Mouse (Mus musculus) intestine, embryonic 14.5 days (tissue): ENCODE results near the gene Abcc4. TPM values are rescaled to one million over a fixed set of nuclear protein-coding genes. Genes with fewer than 3 reads are reported as not detected.

ENCODE experiments used
- ATAC-seq: fragments of 200-750 bp; cut with Nextera tagmentation; replicated peaks from 2 replicates; pipeline ENCODE4 v1.8.0; 2017; ENCODE audit warnings: low read depth, moderate number of reproducible peaks, moderate TSS enrichment, moderate library complexity; ENCODE audit not compliant: low FRiP score, low TSS enrichment
- DNase-seq: peaks from one replicate; pipeline ENCODE4 v3.0.0-alpha.2; 2018; ENCODE audit warnings: low spot score
- H3K27ac ChIP-seq: fragments of 300-500 bp; sonication (generic); 2 replicates; pipeline ENCODE4 v1.5.1; 2014; ENCODE audit warnings: low read depth, mild to moderate bottlenecking, control low read depth
- H3K27me3 ChIP-seq: fragments of 300-500 bp; sonication (generic); replicated peaks from 2 replicates; pipeline ENCODE4 v1.6.1; 2014; ENCODE audit warnings: low read length, control low read depth; ENCODE audit not compliant: control insufficient read depth, insufficient read depth
- H3K36me3 ChIP-seq: fragments of 300-500 bp; sonication (generic); 2 replicates; pipeline ENCODE4 v1.6.1; 2014; ENCODE audit warnings: low read length, control low read depth; ENCODE audit not compliant: control insufficient read depth, insufficient read depth
- H3K4me1 ChIP-seq: fragments of 300-500 bp; sonication (generic); replicated peaks from 2 replicates; pipeline ENCODE4 v1.6.1; 2014; ENCODE audit warnings: low read length, control low read depth, mixed read lengths; ENCODE audit not compliant: control insufficient read depth, insufficient read depth
- H3K4me2 ChIP-seq: fragments of 300-500 bp; sonication (generic); 2 replicates; pipeline ENCODE4 v1.6.1; 2014; ENCODE audit warnings: low read length
- H3K4me3 ChIP-seq: fragments of 300-500 bp; sonication (generic); 2 replicates; pipeline ENCODE4 v1.5.1; 2014; ENCODE audit warnings: low read depth, low read length, control low read depth, mixed read lengths
- H3K9ac ChIP-seq: fragments of 300-500 bp; sonication (generic); 2 replicates; pipeline ENCODE4 v1.6.1; 2014; ENCODE audit warnings: mild to moderate bottlenecking, low read length
- H3K9me3 ChIP-seq: fragments of 300-500 bp; sonication (generic); 2 replicates; pipeline ENCODE4 v1.6.1; 2016; ENCODE audit warnings: low read length, control low read depth; ENCODE audit not compliant: control insufficient read depth
- WGBS: fragments of 180-500 bp; shearing (Covaris S2); extraction: QIAGEN DNeasy Blood & Tissue Kit; methylation state at CpG from one replicate; pipeline ENCODE4 v1.1.7; 2014; 5-methylcytosine and 5-hydroxymethylcytosine counted together
- polyA plus RNA-seq: library from polyadenylated mRNA; unstranded; fragments of >200 nt; fragmentation: Nextera tagmentation; extraction: Ambion mirVana; gene quantifications from 2 replicates; pipeline ENCODE4 v1.2.1, GENCODE M21; 2014

Gene Abcc4
- polyA plus RNA-seq, 1 experiment from 2014 or later, result 4.4 TPM

GRCm38 (mm10) chr14:118705465-118705807 lies 583 bp downstream of the Abcc4 start:
- H3K4me1 ChIP-seq, result 0 out of 2 replicates have a peak, but pooled peaks cover 3% of the 10 kb centered on the region
- no peak overlapping the region for H3K27ac ChIP-seq
- DNase-seq (no peak), ATAC-seq (no peak; the same call in 1 of the 2 replicates)
- WGBS, result 2% methylated on average over 10 of the region's 10 CpGs
- no peaks in the 10 kb centered on the region for H3K36me3 ChIP-seq
- peak overlapping the region; percentile 80 for H3K4me2 ChIP-seq
- peak overlapping the region; percentile 29 for H3K9ac ChIP-seq
- H3K27me3 ChIP-seq, result peaks cover 30% of the 10 kb centered on the region
- H3K9me3 ChIP-seq, result no peaks in the 10 kb centered on the region
- H3K4me3 ChIP-seq, result peak overlapping the region; percentile 46

- DNase-seq, result no peak
- Histone ChIP-seq H3K4me3 (no peak overlapping the region), H3K4me1 (0 out of 2 replicates have a peak, but pooled peaks cover 3% of the 10 kb centered on the region), H3K36me3 (no peaks in the 10 kb centered on the region), H3K9me3 (no peaks in the 10 kb centered on the region), H3K27me3 (peaks cover 30% of the 10 kb centered on the region), H3K4me2 (no peak overlapping the region), H3K27ac (no peak overlapping the region), H3K9ac (no peak overlapping the region)
- WGBS, result 84% methylated on average over 9 of the region's 9 CpGs
- no peak for ATAC-seq
Observed at GRCm38 (mm10) chr14:118703363-118703762, 2.7 kb downstream of the Abcc4 start.

GRCm38 (mm10) chr14:118701991-118702608 lies 3.9 kb downstream of the Abcc4 start:
- Histone ChIP-seq H3K4me2 (no peak overlapping the region), H3K4me1 (0 out of 2 replicates have a peak, but pooled peaks cover 3% of the 10 kb centered on the region), H3K27me3 (peaks cover 28% of the 10 kb centered on the region), H3K9ac (no peak overlapping the region), H3K9me3 (no peaks in the 10 kb centered on the region), H3K4me3 (no peak overlapping the region), H3K27ac (no peak overlapping the region), H3K36me3 (no peaks in the 10 kb centered on the region)
- WGBS, result 59% methylated on average over 7 of the region's 7 CpGs
- DNase-seq, result no peak
- ATAC-seq, result no peak

- ATAC-seq, result no peak
- H3K4me3 ChIP-seq, result no peak overlapping the region
- 71% methylated on average over 7 of the region's 7 CpGs for WGBS
Observed at GRCm38 (mm10) chr14:118700576-118700975, 5.4 kb downstream of the Abcc4 start.

DNA sequence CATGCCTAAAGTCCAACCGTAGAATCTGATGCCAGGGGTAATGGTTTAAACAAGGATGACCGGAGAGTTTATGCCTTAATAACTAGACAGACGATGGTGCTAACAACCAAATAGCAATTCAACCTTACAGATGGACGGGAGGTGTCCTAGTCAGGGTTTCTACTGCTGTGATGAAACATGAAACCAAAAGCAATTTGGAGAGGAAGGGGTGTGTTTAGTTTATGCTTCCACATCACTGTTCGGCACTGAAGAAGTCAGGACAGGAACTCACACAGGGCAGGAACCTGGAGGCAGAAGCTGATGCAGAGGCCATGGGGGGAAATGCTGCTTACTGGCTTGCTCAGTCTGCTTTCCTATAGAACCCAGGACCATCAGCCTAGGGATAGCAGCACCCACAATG lies 6.1 kb downstream of the Abcc4 start:
- H3K4me1 ChIP-seq, result no peaks in the 10 kb centered on the region
- ATAC-seq (no peak), DNase-seq (no peak)
- H3K9ac ChIP-seq, result no peak overlapping the region
- 40% methylated on average over 5 of the region's 5 CpGs for WGBS
- H3K36me3 ChIP-seq, result no peaks in the 10 kb centered on the region
- no peak overlapping the region for H3K4me3 ChIP-seq
- H3K27ac ChIP-seq, result no peak overlapping the region
- no peak overlapping the region for H3K4me2 ChIP-seq
- H3K9me3 ChIP-seq, result no peaks in the 10 kb centered on the region
- H3K27me3 ChIP-seq, result peaks cover 14% of the 10 kb centered on the region

More at GRCm38 (mm10) chr14:118700576-118700975, 5.4 kb downstream of the Abcc4 start:
- Histone ChIP-seq H3K27me3 (peaks cover 19% of the 10 kb centered on the region), H3K4me1 (no peaks in the 10 kb centered on the region), H3K9me3 (no peaks in the 10 kb centered on the region), H3K4me2 (no peak overlapping the region), H3K27ac (no peak overlapping the region), H3K9ac (no peak overlapping the region), H3K36me3 (no peaks in the 10 kb centered on the region)
- no peak for DNase-seq

DNA sequence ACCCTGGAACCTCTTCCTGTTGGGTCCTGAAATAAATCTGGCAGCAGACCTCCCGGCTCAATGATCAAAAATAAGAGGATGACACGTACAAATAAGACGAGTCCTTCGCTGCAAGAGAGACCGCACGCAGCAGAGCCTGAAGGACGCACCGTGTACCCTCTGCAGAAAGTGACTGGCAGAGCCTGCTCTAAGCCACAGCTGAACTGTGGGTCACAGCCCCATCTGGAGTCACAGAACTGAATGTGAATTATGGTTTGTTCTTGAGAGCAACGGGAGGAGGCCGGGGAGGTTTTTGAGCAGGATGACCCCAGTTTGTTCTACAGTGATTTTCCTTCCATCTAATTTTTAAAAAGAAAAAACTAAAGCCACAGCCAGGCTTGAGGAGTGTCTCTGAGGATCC lies 6.5 kb downstream of the Abcc4 start:
- ATAC-seq (no peak), DNase-seq (no peak)
- H3K36me3 ChIP-seq, result no peaks in the 10 kb centered on the region
- H3K9me3 ChIP-seq, result no peaks in the 10 kb centered on the region
- no peak overlapping the region for H3K9ac ChIP-seq
- 51% methylated on average over 10 of the region's 10 CpGs for WGBS
- H3K27me3 ChIP-seq, result peaks cover 9% of the 10 kb centered on the region
- H3K27ac ChIP-seq, result no peak overlapping the region
- no peaks in the 10 kb centered on the region for H3K4me1 ChIP-seq
- no peak overlapping the region for H3K4me2 ChIP-seq
- no peak overlapping the region for H3K4me3 ChIP-seq

DNA sequence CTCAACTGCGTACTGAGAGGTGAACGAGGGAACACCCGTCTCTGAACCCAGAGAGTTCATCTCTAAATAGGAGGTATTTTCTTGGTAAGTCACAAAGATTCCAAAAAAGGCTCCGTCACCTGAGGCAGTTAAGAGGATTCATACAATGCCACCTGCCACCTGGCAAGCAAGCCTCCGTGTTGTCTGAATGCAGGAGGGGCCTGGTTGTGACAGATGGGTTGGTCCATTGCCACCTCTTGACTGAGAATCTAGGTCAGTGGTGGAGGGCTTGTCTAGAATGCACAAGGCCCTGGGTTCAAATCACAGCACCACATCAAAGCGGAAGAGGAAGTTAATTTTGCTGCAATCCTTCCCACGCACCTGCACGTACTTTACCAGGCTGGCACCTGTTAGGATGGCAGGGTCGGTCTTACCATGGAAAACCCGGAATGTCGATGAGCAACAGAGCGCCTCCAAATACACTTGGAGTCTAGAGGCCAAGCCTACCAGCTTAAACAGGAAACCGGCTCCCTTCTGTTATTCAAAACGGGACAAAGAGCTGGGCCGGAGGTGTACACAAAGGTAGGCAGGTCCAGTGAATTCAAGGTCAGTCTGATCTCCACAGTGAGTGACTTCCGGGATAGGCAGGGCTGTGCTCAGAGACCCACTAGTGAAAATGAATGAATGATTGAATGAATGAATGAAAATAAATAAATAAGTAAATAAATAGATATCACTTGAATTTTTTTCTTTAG lies 9.3 kb downstream of the Abcc4 start:
- DNase-seq (no peak), ATAC-seq (no peak)
- Histone ChIP-seq H3K9ac (no peak overlapping the region), H3K4me3 (no peak overlapping the region), H3K9me3 (no peaks in the 10 kb centered on the region), H3K36me3 (no peaks in the 10 kb centered on the region), H3K27me3 (no peaks in the 10 kb centered on the region), H3K27ac (no peak overlapping the region), H3K4me1 (no peaks in the 10 kb centered on the region), H3K4me2 (no peak overlapping the region)
- 94% methylated on average over 16 of the region's 16 CpGs for WGBS

DNA sequence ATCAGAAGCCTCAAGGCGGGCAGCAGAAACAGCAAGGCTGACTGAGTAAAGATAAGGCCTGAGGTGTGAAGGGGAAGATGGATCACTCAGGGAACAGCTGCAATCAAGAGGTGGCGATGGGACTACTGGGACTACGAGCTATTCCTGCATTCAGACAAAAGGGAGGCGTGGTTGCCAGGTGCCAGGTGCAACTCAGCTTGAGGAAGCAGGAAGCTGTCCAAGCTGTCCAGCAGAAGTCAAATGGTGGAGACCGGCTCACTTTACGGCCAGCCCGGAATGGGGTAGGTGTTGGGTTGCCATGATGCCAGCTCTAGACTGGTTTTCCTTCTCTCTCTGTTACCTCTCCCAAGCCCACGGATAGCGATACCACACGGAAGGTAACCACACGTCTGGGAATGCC lies 10.2 kb downstream of the Abcc4 start:
- no peaks in the 10 kb centered on the region for H3K27me3 ChIP-seq
- ATAC-seq (no peak), DNase-seq (no peak)
- no peak overlapping the region for H3K4me3 ChIP-seq
- H3K4me2 ChIP-seq, result no peak overlapping the region
- no peaks in the 10 kb centered on the region for H3K36me3 ChIP-seq
- H3K9me3 ChIP-seq, result no peaks in the 10 kb centered on the region
- WGBS, result 86% methylated on average over 11 of the region's 11 CpGs
- no peak overlapping the region for H3K9ac ChIP-seq
- H3K4me1 ChIP-seq, result no peaks in the 10 kb centered on the region
- H3K27ac ChIP-seq, result no peak overlapping the region

GRCm38 (mm10) chr14:118694321-118694720 lies 11.7 kb downstream of the Abcc4 start:
- no peaks in the 10 kb centered on the region for H3K27me3 ChIP-seq
- H3K9ac ChIP-seq, result no peak overlapping the region
- no peak overlapping the region for H3K4me3 ChIP-seq
- ATAC-seq, result no peak
- no peak overlapping the region for H3K27ac ChIP-seq
- no peaks in the 10 kb centered on the region for H3K4me1 ChIP-seq
- DNase-seq, result no peak
- H3K9me3 ChIP-seq, result no peaks in the 10 kb centered on the region
- WGBS, result 64% methylated on average over 7 of the region's 7 CpGs
- no peak overlapping the region for H3K4me2 ChIP-seq
- no peaks in the 10 kb centered on the region for H3K36me3 ChIP-seq
